Mouse (Mus musculus): Measurements from ENCODE around the gene Ric8a.

DNA sequence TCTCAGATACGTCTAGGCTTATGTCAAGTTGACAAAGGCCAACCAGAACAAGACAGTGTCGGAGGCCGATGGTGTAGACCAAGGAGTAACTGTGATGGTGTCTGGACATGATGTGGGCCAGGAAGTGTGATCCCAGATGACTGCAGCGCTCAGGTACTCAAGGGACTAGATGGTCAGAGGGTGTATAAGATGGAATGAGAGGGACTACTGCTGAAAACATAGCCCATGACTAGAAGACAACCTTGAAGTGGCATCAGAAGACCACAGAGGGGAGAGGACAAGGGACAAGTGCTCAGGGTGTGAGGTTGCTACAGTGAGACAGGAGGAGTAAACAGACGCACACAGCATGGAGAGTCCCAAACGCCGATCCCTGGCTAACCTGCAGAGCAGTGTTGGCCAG lies 13.0 kb upstream of the Ric8a start:
- no peak for TF ChIP-seq POLR2A (IDR thresholded peaks at IDR 0.05; ENCODE audit: insufficient read depth, low read length)
- no peak for TF ChIP-seq CTCF (IDR thresholded peaks at IDR 0.05; ENCODE audit: low read depth, low read length)
- TF ChIP-seq EP300 (IDR thresholded peaks at IDR 0.05; ENCODE audit: insufficient read depth, low read depth, low read length), result no peak
